Mouse (Mus musculus) activated CD4-positive, CD25-positive, alpha-beta regulatory T cell, adult 4 months (primary cell): ENCODE measurements around the gene Aox1. TPM values are rescaled to one million over a fixed set of nuclear protein-coding genes. Genes with fewer than 3 reads are reported as not detected.

Experiments used
- ATAC-seq: one replicate; pipeline ENCODE4 v1.8.0; 2017
- polyA plus RNA-seq, 2 experiments: library from polyadenylated mRNA; unstranded; fragments of 100-300 nt; shearing (Covaris generic); gene quantifications; one replicate each; pipeline ENCODE4 v1.2.1; 2017

Gene Aox1
- polyA plus RNA-seq, 2 experiments from 2014 or later, result not detected

DNA sequence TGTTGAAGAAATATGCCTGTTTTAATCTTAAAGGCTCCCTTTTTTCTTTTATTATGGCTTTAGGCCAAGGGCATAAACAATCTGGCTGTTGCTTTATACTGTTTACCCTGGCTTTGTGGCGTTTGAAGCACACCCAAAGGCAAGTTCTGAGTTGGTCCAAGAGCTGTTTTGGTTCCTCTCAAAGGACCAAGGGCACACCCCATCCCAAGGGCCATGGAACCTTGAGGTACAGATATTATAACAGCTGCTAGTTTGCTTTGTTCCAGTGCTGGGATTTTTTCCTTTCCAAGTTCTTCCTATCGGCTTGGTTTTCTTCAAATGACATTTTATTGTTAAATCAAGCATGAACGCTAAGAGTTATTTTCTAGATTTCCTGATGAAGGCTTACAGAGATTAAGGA, 35.9 kb downstream of the Aox1 start:
- ATAC-seq, result no peak

DNA sequence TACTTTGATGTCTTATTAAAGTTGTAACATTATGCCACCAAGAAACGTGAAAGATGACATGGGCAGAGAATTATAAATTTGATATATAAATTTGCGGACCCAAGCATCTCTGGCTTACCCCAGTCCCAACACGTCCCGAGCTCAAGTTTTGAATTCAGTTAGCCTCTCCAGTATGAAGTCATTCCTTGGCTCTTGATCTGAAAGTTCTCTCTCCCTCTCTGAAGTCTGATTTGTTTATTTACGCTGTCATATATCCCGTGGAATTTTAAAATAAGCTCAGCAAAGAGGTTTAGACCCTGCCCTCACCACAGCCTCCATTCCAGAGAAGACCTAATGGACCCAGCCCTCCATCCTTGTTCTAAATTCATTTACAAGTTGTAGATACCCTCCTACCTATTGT, 39.5 kb downstream of the Aox1 start:
- no peak for ATAC-seq

DNA sequence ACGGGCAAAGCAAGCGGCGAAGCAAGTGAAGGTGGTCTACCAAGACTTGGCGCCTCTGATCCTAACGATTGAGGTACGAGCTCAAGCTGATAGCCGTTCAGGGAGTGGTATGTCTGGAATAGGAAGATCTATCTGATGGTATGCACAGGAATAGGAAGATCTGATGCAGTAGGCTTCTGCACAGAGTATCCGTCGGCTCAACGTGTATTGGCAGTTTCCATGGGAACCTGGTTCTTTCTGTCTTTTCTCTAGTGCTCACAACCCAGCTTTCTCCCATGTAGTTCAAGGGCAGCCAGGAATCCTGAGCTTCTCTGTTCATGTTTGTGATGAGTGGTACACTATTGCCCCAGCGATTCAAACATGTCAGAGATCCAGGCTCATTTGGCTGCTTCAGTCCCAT, 40.4 kb downstream of the Aox1 start:
- no peak for ATAC-seq

DNA sequence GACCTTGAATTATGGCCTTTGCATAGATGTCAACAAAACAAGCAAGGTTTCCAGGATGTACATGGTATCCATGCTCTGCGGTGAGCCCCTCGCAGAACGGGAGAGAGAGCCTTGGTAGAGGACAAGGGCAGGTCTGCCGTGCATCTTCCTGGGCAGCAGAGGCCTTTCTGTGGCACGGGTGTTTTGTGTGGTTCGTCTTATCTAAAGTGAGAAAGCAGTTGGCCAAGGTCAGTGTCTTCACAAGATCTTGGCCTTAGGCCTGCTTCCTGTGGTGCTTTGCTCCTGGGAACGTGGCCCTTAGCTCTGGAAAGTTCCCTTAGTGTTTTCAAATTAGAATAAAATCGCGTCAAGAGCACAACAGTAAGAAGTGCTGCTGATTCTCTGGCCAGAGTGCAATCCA, 41.3 kb downstream of the Aox1 start:
- no peak for ATAC-seq

DNA sequence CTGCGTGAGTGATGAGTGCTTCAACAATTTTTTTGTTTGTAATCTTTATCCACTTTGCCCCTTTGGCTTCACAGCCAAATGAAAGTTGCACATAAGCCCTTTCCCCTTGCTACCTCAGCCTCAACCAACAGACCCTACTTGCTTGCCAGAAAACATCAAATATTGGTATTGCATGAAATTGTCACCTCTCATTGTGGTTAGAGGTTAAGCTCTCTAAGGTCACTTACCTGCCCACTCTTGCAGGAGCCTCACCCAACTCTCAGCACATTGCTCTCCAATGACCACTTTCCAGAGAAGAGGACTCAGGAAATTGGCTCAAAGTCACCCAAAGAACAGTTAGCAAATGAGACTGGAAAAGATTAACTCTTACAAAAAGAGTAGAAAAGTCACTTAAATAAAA, 41.8 kb downstream of the Aox1 start:
- no peak for ATAC-seq

DNA sequence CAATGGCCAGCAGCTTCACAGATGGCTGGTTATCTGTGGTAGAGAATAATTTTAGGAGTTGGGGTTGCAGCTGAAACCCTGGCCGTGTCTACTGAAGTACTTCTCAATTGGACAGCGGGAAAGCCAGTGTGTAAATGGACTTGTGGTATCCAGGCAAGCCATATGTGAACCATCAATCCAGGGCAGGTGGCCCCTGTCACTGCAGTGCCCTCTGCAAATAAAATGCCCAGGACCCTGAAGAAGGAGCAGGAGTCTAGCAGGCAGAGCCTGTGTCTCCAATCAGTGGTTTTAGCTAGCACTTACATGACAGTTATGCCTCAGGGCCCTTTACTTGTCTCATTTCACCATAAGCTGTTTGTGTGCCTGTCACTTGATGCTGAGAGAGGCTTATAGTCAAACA, 42.7 kb downstream of the Aox1 start:
- ATAC-seq, result no peak

DNA sequence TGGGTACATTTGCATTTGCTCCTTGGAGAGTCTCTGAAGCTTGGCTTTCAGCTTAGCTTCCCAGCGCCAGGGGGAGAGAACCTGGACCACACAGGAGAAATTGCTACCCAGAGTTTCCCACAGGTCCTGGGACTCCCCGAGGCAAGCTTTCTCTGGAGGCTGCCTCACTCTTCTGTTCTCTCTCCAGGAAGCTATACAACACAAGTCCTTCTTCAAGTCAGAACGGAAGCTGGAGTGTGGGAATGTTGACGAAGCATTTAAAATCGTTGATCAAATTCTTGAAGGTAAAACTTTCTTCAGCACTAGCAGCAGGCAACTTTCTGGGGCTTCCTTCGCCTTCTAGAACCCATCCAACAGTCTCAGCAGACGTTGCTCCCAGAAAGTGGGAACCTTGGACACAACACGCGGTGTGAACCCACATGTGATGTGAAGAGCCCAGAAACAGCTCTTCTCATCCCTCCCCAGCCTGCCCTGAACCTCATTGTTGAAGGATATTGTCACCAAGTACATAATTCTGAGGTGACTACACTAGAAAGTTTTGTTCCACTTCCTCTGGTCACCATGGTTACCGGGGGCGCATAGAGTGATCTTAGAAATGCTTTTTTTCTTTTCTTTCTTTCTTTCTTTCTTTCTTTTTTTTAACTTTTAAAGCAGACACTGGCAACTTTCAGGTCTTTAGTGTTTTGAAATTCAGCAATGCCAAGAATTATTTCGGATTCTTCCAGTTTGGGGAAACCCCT, 43.4 kb downstream of the Aox1 start:
- ATAC-seq, result no peak

DNA sequence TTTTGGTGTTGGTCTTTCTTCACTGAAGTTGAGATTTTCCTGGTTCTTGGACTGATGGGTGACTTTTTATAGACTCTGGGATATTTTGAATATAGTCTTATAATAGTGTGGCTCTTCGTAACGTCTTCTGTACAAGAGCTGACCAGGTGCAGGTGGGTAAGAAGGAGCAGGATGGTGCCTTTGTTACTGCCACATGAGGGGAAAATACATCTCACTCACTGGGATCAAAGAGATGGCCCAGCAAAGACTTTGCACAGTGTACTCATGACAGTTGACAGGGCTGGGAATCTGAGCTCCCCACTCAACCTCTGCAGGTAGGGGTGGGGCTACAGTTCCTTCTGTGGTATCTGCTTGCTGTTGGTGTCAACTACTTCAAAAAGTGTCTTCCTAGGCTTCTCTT, 44.5 kb downstream of the Aox1 start:
- ATAC-seq, result no peak

DNA sequence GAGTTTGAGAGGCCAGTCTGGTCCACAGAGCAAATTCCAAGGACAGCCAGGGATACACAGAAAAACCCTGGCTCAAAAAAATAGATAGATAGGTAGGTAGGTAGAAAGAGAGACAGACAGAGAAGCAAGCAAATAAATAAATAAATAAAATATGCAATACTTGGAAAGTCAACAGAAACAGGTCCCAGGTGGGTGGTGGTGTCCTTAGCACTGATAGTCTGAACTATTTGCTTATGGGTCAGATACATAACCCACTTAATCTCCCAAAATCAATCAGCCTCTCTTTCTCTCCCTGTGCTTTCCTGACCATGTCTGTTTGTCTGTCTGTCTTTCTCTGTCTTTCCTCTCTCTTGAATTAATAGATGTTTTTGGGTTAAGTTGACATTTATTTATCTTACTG, 48.2 kb downstream of the Aox1 start:
- no peak for ATAC-seq

DNA sequence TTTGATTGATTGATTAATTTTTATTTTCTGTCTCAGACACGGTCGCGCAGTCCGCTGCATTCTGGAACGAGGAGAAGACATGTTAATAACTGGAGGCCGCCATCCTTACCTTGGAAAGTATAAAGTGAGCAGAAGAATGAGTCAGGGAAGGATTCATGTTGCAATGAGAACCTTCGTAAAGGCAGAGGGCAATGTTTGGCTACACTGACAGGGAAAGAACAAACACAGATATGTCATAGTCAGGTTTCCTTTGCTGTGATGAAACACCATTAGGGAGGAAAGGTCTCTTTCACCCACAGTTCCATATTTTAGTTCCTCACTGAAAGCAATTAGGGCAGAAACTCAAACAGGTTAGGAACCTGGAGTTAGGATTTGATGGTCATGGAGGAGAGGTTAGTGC, 48.7 kb downstream of the Aox1 start:
- ATAC-seq, result no peak

DNA sequence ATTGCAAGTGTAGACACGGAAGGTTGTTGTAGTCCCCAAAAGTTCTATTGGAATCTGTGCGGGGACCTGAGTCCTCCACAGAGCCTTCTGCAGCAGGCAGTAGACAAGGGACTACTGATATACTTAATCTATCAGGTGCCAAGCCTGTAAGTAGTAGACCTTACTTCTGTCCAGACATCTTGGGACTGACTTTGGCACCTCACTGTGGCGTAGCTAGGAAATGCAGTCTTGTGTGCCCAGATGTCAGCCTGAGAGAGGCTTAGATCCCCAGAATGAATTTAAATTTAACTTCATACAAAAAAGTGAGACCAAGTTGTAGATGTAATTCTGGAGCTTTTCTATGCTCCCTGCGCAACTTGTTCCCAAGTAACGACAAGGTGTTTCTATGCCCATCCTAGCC, 50.0 kb downstream of the Aox1 start:
- no peak for ATAC-seq

DNA sequence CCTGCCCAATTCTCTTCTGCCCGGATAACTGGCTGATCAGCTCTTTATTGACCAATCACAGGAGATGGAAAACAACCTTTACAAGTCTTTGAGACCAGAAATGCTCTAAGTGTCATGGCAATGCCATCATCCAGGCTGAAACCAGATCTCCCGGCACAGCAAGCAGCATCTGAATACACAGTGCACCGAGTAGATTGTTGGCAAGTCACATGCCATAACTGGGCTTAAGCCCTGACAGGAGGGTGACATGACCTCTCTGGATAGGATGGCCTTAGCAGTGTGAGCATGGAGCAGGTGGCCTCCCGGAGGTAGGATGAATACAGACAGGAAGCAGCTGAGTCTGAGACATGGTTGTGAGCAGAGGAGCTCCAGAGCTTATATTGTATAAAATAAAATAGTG, 50.7 kb downstream of the Aox1 start:
- no peak for ATAC-seq

DNA sequence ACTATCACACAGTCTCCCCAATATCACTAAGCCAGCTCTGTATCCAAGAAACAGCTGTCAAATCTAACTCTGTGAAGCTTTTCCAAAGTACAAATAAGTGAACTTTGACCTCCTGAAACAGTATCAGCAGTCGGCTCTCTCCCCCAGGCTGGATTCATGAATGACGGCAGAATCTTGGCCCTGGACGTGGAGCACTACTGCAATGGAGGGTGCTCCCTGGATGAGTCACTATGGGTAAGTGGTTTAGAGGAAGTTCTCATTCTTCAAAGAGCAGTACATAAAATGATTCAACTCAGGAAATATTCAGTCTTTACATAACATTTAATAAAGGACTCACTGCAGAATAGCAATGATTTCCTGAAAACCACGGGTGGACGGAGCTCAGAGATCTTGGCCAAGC, 51.6 kb downstream of the Aox1 start:
- ATAC-seq, result no peak

DNA sequence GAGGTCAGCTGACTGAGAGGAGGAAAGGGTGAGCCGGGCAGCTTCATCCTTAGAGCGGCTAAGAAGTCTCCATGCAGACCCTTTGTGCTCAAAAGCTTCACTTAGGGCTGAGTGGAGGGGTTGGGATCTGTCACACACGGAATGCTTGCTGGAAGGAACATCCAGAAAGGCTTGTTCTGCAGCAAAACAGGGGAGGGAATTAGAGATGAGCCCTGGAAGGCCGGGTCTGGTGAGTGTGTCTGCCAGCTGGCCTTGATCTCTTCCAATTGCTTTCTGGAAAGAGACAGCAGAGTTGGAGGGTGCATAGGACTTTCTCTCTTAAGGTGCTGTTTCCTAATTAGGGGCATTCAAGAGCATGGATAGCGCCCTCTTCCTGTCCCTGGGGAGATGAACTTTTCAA, 59.6 kb downstream of the Aox1 start:
- ATAC-seq, result no peak

DNA sequence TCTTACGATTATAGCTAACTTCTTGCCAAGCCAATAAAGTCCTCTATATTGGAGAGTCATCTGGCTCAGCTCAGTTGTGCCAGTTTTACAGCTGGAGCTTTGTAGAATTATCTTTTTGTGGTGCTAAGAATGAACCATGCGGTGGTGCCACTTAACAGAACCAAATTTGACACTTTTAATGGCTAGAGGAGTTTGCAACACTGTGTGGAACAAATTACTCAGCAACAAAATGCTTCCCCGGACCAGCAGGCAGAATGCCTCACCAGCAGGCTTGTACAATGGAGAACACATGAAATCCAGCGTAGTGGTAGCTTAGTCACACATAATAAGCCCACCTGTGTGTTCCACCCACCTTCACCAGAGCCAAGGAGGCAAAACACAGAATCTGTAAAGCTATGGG, 60.5 kb downstream of the Aox1 start:
- ATAC-seq, result no peak

DNA sequence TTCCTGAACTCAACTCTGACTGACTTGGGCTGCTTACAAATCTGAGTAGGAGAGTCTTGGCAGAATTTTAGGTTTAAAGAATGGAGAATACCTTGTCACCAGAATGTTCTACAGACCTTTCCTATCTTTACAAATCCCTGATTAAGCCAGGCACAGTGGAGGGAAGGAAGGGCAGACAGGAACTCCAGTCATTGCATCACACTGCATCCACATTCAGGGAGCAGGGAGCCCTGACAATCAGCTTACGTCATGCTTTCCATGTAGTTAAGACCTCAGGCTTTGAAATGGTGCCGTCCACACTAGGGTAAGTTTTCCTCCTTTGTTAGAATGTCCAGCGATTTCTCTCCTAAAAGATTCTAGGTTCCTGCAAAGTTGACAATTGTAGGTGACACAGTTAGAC, 61.5 kb downstream of the Aox1 start:
- no peak for ATAC-seq

DNA sequence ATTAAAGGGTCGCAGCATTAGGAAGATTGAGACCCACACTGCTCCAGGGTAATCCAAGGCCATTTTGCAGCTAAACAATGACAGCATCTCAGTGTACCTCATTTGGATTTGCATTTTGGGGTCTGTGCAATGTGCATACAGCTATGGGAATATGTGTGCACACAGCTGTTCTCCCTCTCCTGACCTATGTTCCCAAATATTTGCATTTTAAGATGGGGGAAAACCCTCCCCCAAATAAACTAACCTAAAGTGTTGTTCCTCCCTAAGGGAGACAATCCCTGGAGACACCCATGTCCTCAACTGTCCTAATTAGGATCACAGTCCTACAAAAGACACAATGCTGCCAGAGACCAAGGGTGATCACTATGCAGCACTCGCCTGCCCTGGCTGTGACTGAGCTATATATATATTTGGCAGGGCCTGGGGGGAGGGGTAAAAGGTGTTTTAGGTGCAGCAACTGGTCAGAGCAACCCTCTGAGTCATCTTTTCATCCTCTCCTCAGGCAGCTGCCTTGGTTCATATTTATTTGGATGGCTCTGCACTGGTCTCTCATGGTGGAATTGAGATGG, 62.3 kb downstream of the Aox1 start:
- no peak for ATAC-seq

DNA sequence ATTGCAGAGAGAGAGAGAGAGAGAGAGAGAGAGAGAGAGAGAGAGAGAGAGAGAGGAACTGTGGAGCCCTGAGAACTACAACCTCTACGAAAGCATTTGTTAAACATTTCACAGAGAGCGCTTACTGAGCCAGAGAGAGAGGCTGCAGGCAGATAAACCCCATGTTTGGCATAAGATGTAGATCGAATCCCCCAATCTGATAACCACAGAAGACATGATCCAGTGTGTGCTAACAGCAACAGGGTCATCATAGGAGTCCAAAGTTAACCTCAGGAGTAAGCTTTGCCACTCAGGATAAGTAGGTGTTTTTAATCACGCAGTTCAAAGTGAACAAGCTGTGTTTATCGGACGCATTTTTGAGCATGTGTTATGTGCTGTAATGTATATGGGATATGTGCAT, 67.6 kb downstream of the Aox1 start:
- no peak for ATAC-seq

DNA sequence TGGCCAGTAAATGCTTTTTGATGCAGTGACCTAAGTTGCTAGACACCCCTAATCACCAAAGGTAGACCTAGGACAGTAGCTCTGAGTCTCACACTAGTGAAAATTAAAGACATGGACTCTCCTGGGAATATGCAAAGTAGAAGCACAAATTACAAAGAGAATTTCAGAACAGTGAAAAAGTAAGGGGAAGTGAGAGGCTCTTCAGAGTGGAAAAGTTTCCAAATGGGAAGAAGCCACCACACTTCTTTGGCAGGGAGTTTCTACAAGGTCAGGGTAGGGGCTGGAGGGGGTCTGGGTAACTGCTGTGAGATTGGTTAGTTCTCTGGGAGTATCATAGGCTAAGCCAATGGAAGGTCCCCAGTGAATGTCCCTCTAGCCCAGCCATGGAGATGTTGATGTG, 69.4 kb downstream of the Aox1 start:
- ATAC-seq, result no peak

DNA sequence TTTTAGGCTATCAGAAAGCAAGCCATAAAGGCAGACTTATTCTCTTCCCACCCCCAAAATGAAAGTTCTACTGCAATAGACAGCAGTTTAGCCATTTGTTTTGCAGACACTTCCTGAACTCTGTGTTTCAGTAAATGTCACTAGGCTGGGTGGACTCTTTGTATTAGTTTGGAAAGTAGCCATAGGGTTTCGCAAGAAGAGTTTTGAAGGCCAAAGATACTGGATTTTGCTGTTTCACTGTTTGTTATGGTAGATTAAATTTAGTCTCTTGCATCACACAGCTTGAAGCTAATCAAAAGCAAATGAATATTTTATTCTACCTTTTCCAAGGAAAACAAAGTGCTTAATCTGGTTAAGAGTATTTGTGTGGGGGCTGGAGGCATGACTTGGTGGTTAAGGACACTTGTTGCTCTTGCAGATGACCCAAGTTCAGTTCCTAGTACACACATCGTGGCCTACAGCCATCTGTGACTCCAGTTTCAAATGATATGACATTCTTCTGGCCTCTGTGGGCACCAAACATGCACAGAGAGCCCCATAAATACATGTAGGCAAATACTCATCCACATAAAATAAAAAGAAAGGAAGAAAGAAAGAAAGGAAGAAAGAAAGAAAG, 71.9 kb downstream of the Aox1 start:
- ATAC-seq, result no peak

DNA sequence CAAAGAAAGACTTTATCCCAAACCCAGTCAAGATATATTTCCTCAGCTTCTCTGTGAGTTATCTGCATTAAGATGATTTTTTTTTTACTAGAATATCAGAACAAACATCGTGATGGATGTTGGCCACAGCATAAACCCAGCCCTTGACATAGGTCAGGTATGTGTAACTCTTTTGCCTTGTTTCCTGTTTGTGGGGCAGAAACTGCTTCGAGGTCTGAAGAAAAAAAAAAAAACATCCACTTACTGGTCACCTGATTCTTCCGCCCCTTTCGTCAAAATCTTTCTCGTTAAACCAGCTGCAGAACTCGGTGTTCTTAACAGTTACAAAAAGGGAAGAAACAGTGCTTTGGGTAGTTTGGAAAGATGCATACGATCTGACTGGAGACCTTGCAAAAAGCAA, 72.8 kb downstream of the Aox1 start:
- ATAC-seq, result no peak

DNA sequence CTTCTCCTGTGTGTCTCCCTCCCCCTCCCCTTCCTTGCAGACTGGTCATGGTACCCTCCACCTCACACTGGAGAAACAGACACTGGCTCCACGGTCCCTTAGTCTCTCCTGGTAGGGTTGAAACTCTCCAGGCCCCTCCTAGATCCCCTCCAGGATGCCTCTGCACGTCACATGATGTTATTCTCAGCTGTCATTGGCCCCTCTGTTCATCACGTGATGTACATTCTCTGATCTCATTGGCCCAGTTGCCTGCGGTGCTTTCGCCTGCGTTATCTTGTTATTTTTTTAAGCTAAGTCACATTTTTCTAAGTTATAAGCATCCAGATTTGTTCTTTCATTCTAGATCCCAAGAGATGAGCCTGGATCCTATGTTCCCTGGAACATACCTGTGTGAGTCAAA, 76.0 kb downstream of the Aox1 start:
- ATAC-seq, result no peak

DNA sequence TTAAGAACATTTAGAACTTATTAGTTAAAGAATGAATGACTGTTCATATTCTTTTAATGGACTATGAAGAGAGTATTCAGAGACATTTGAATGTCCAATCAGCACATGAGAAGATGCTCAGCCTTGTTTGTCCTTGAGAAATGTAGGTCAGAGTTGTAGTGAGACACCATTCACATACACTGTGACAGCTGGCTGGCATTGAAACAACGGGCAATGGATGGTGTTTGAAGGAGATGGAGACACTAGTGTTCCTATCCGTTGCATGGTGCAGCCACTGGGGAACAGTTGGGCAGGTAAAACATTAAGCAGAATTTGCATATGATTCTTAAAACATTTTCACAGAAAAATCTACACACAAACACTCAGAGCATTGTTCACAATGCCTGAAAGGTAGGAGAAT, 77.3 kb downstream of the Aox1 start:
- ATAC-seq, result no peak

DNA sequence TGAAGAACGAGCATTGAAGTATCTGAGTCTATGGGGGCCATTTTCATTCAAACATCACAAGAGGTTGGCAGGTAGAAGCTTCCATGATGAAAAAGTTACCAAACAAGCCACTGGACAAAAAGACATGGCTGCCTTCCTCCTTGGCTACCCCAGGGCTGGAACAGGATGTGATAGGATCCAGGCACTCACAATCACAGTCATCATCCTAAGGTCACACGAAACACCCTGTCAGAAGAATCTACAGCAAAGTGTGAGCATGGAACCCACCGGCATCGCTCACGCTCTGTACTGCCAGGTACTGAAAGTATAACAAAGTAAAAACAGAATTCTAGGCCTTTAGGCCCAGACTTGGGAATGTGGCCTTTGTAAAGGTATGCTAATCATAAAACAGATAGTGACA, 80.5 kb downstream of the Aox1 start:
- no peak for ATAC-seq

DNA sequence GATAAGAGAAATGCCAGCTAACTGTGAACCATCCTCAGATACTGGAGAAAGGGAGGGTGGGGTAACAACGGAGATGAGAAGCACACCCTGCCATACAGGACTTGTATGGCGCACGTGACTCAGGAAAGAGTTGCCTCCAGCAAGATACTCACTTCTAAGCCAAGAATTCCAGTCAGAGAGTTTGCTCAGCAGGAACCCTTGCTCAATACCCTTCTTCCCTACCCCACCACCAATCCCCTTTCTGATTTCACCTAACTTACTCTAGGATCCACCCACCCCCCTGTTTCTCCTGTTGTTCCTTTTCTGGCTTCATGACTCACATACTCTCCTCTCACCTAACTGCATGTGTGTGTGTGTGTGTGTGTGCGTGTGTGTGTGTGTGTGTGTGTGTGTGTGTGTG, 81.6 kb downstream of the Aox1 start:
- no peak for ATAC-seq
